Mouse (Mus musculus) MEL (cell line): ENCODE results near the gene Tom1l2. TPM values are rescaled to one million over a fixed set of nuclear protein-coding genes. Genes with fewer than 3 reads are reported as not detected.

Experiments used
- DNase-seq: peaks from one replicate; pipeline ENCODE4 v3.0.0; 2011; ENCODE audit warnings: low read depth, low spot score
- H3K27ac ChIP-seq: 2 replicates; pipeline ENCODE4 v1.5.1; 2012; ENCODE audit warnings: low read depth, mild to moderate bottlenecking, control low read depth, low read length, moderate library complexity; ENCODE audit not compliant: control insufficient read depth
- H3K27me3 ChIP-seq, 2 experiments: fragments of 150-350 bp in 1 of 2; sonication (generic) in 1 of 2; 2 replicates each; pipeline ENCODE4 v1.6.1; 2012; ENCODE audit warnings: low read length in 2 of 2, mild to moderate bottlenecking in 2 of 2, improper control_type of control experiment in 1 of 2, moderate library complexity in 1 of 2; ENCODE audit not compliant: insufficient read depth in 2 of 2, control insufficient read depth in 1 of 2
- H3K36me3 ChIP-seq, 2 experiments: 2 replicates each; pipeline ENCODE4 v1.6.1; 2012 to 2014; ENCODE audit warnings: low read length in 2 of 2, improper control_type of control experiment in 1 of 2, inconsistent platforms in 1 of 2, mild to moderate bottlenecking in 1 of 2; ENCODE audit not compliant: insufficient read depth in 2 of 2, control insufficient read depth in 1 of 2
- H3K4me1 ChIP-seq, 2 experiments: fragments of 150-350 bp in 1 of 2; sonication (generic) in 1 of 2; 2 replicates each; pipeline ENCODE4 v1.6.1; 2012; ENCODE audit warnings: low read length in 2 of 2, improper control_type of control experiment in 1 of 2, mild to moderate bottlenecking in 1 of 2; ENCODE audit not compliant: insufficient read depth in 2 of 2, control insufficient read depth in 1 of 2
- H3K4me3 ChIP-seq, 2 experiments: fragments of 150-350 bp in 1 of 2; sonication (generic) in 1 of 2; 2 replicates each; pipeline ENCODE4 v1.5.1; 2012; ENCODE audit warnings: low read depth in 2 of 2, low read length in 2 of 2, mild to moderate bottlenecking in 2 of 2, moderate library complexity in 2 of 2, control low read depth in 1 of 2, improper control_type of control experiment in 1 of 2; ENCODE audit not compliant: control insufficient read depth in 1 of 2, insufficient read depth in 1 of 2
- H3K79me2 ChIP-seq: 2 replicates; pipeline ENCODE4 v1.6.1; 2012; ENCODE audit warnings: mild to moderate bottlenecking, low read length, moderate library complexity; ENCODE audit not compliant: control insufficient read depth, poor library complexity, insufficient read depth
- H3K9ac ChIP-seq: 2 replicates; pipeline ENCODE4 v1.6.1; 2012; ENCODE audit warnings: low read depth, mild to moderate bottlenecking, control low read depth, low read length, moderate library complexity; ENCODE audit not compliant: control insufficient read depth, poor library complexity, severe bottlenecking
- H3K9me3 ChIP-seq: fragments of 150-350 bp; sonication (generic); replicated peaks from 2 replicates; pipeline ENCODE4 v1.6.1; 2012; ENCODE audit warnings: mild to moderate bottlenecking, low read length, improper control_type of control experiment, moderate library complexity; ENCODE audit not compliant: insufficient read depth
- ETS1 ChIP-seq: IDR thresholded peaks from 2 replicates; pipeline ENCODE4 v1.6.1; 2012; ENCODE audit warnings: low read depth, mild to moderate bottlenecking, inconsistent platforms, low read length, improper control_type of control experiment, moderate library complexity
- HCFC1 ChIP-seq: IDR thresholded peaks from 2 replicates; pipeline ENCODE4 v1.6.1; 2012; ENCODE audit warnings: low read depth, mild to moderate bottlenecking, inconsistent platforms, low read length, improper control_type of control experiment, moderate library complexity
- JUND ChIP-seq: IDR thresholded peaks from 2 replicates; pipeline ENCODE4 v1.6.1; 2011; ENCODE audit warnings: low read depth, mild to moderate bottlenecking, improper control_type of control experiment, low read length
- MAFK ChIP-seq: IDR thresholded peaks from 2 replicates; pipeline ENCODE4 v1.6.1; 2011; ENCODE audit warnings: low read depth, mild to moderate bottlenecking, low read length, improper control_type of control experiment, borderline replicate concordance
- MAZ ChIP-seq: IDR thresholded peaks from 2 replicates; pipeline ENCODE4 v1.6.1; 2012; ENCODE audit warnings: low read depth, mild to moderate bottlenecking, inconsistent platforms, low read length, improper control_type of control experiment
- MEF2A ChIP-seq: IDR thresholded peaks from 2 replicates; pipeline ENCODE4 v1.6.1; 2014; ENCODE audit warnings: low read depth, mild to moderate bottlenecking, inconsistent platforms, low read length, improper control_type of control experiment; ENCODE audit not compliant: poor library complexity, insufficient replicate concordance, severe bottlenecking; ENCODE audit errors: extremely low read depth
- MXI1 ChIP-seq: IDR thresholded peaks from 2 replicates; pipeline ENCODE4 v1.6.1; 2011; ENCODE audit warnings: mild to moderate bottlenecking, low read depth, low read length, improper control_type of control experiment
- MYB ChIP-seq: IDR thresholded peaks from 2 replicates; pipeline ENCODE4 v1.6.1; 2011; ENCODE audit warnings: mild to moderate bottlenecking, low read depth, low read length, improper control_type of control experiment
- MYC ChIP-seq: IDR thresholded peaks from 2 replicates; pipeline ENCODE4 v1.6.1; 2011; ENCODE audit warnings: low read depth, mild to moderate bottlenecking, low read length, improper control_type of control experiment, moderate library complexity
- NELFE ChIP-seq: IDR thresholded peaks from 2 replicates; pipeline ENCODE4 v1.6.1; 2011; ENCODE audit warnings: low read depth, low read length, improper control_type of control experiment
- POLR2A ChIP-seq, 2 experiments: IDR thresholded peaks; 2 replicates each; pipeline ENCODE4 v1.6.1; 2011 to 2012; ENCODE audit warnings: low read length in 2 of 2, mild to moderate bottlenecking in 2 of 2, control low read depth in 1 of 2, improper control_type of control experiment in 1 of 2, low read depth in 1 of 2, moderate library complexity in 1 of 2; ENCODE audit not compliant: control insufficient read depth in 1 of 2, insufficient read depth in 1 of 2, poor library complexity in 1 of 2
- POLR2AphosphoS2 ChIP-seq: IDR thresholded peaks from 2 replicates; pipeline ENCODE4 v1.6.1; 2011; ENCODE audit warnings: low read length, improper control_type of control experiment
- RAD21 ChIP-seq: IDR thresholded peaks from 2 replicates; pipeline ENCODE4 v1.6.1; 2011; ENCODE audit warnings: mild to moderate bottlenecking, low read depth, low read length, improper control_type of control experiment
- RCOR1 ChIP-seq: IDR thresholded peaks from 2 replicates; pipeline ENCODE4 v1.6.1; 2012; ENCODE audit warnings: low read depth, mild to moderate bottlenecking, inconsistent platforms, low read length, improper control_type of control experiment
- SMC3 ChIP-seq: IDR thresholded peaks from 2 replicates; pipeline ENCODE4 v1.6.1; 2011; ENCODE audit warnings: low read depth, low read length, improper control_type of control experiment
- TAL1 ChIP-seq: IDR thresholded peaks from 2 replicates; pipeline ENCODE4 v1.6.1; 2012; ENCODE audit warnings: mild to moderate bottlenecking, inconsistent platforms, low read length, moderate library complexity, mixed read lengths
- TBP ChIP-seq: IDR thresholded peaks from 2 replicates; pipeline ENCODE4 v1.8.0; 2011; ENCODE audit warnings: low read depth, low read length, improper control_type of control experiment
- USF1 ChIP-seq: IDR thresholded peaks from 2 replicates; pipeline ENCODE4 v1.6.1; 2014; ENCODE audit warnings: low read depth, mild to moderate bottlenecking, inconsistent platforms, low read length, improper control_type of control experiment, moderate library complexity
- USF2 ChIP-seq, 2 experiments: IDR thresholded peaks; 2 replicates each; pipeline ENCODE4 v1.6.1; 2011 to 2012; ENCODE audit warnings: improper control_type of control experiment in 2 of 2, low read length in 2 of 2, borderline replicate concordance in 1 of 2, inconsistent platforms in 1 of 2, low read depth in 1 of 2, mild to moderate bottlenecking in 1 of 2; ENCODE audit not compliant: insufficient read depth in 1 of 2
- ZKSCAN1 ChIP-seq: IDR thresholded peaks from 2 replicates; pipeline ENCODE4 v1.6.1; 2012; ENCODE audit warnings: low read depth, mild to moderate bottlenecking, inconsistent platforms, low read length, improper control_type of control experiment, moderate library complexity
- ZMIZ1 ChIP-seq: IDR thresholded peaks from 2 replicates; pipeline ENCODE4 v1.6.1; 2012; ENCODE audit warnings: low read depth, mild to moderate bottlenecking, inconsistent platforms, low read length, improper control_type of control experiment, moderate library complexity
- ZNF384 ChIP-seq: IDR thresholded peaks from 2 replicates; pipeline ENCODE4 v1.6.1; 2012; ENCODE audit warnings: low read depth, mild to moderate bottlenecking, inconsistent platforms, low read length, improper control_type of control experiment
- polyA plus RNA-seq, 2 experiments: library from polyadenylated mRNA; stranded (reverse) in 1 of 2; unstranded in 1 of 2; fragments of >175 nt in 1 of 2; fragments of >200 nt in 1 of 2; gene quantifications; 2 replicates each; pipeline versions ENCODE4 v1.2.1 to v1.2.4; 2012; ENCODE audit warnings: low replicate concordance in 2 of 2, low read depth in 1 of 2; ENCODE audit not compliant: insufficient read length in 2 of 2, insufficient read depth in 1 of 2, missing spikeins in 1 of 2
- total RNA-seq: library from RNA; depleted of rRNA; stranded (reverse); fragments of 300-350 nt; gene quantifications from 2 replicates; pipeline ENCODE4 v1.2.3, GENCODE M21; 2012

The Tom1l2 gene
- total and polyA plus RNA-seq, 3 experiments, result 6.8 to 12.2 TPM; not detected in 1

GRCm38 (mm10) chr11:60222085-60222468, 130.6 kb downstream of the Tom1l2 start:
- H3K4me1 ChIP-seq, result peaks cover 20 to 51% of the 10 kb centered on the region in 2 experiments
- TF ChIP-seq TBP, result no peak
- TF ChIP-seq HCFC1, result no peak
- no peak for TF ChIP-seq ZNF384
- TF ChIP-seq ETS1, result peak; percentile 11; the same call in 1 of the 2 replicates
- TF ChIP-seq TAL1, result no peak
- peak; percentile 86 for TF ChIP-seq RCOR1
- TF ChIP-seq MAZ, result no peak
- peak overlapping the region; percentile 57; the same call in 1 of the 2 replicates for H3K27ac ChIP-seq

GRCm38 (mm10) chr11:60221425-60221824, 131.3 kb downstream of the Tom1l2 start:
- no peak overlapping the region for H3K4me3 ChIP-seq
- peaks cover 38% of the 10 kb centered on the region for H3K79me2 ChIP-seq
- H3K36me3 ChIP-seq, result peaks cover 10 to 40% of the 10 kb centered on the region in 2 experiments
- H3K27ac ChIP-seq, result no peak overlapping the region
- no peaks in the 10 kb centered on the region for H3K27me3 ChIP-seq
- no peak for DNase-seq
- H3K9me3 ChIP-seq, result no peaks in the 10 kb centered on the region
- no peak for TF ChIP-seq ZMIZ1
- TF ChIP-seq RCOR1, result no peak
- no peak for TF ChIP-seq USF2 (IDR thresholded peaks at IDR 0.05; ENCODE audit: borderline replicate concordance in 1 of 2, insufficient read depth in 1 of 2, low read depth in 1 of 2, low read length in 2 of 2)
- TF ChIP-seq MAFK, result no peak
- no peak for TF ChIP-seq MYC
- TF ChIP-seq JUND, result no peak
- TF ChIP-seq POLR2AphosphoS2, result no peak
- no peak for TF ChIP-seq MYB
- TF ChIP-seq ZKSCAN1, result no peak
- TF ChIP-seq SMC3, result no peak
- TF ChIP-seq RAD21, result no peak
- no peak for TF ChIP-seq MXI1
- no peak for TF ChIP-seq USF1
- no peak for TF ChIP-seq NELFE
- no peak for TF ChIP-seq MEF2A
- no peak for TF ChIP-seq POLR2A (IDR thresholded peaks at IDR 0.05; ENCODE audit: control insufficient read depth in 1 of 2, insufficient read depth in 1 of 2, low read depth in 1 of 2, low read length in 2 of 2, poor library complexity in 1 of 2)
- peaks cover 26 to 58% of the 10 kb centered on the region in 2 experiments for H3K4me1 ChIP-seq
- H3K9ac ChIP-seq, result peak overlapping the region; percentile 74; the same call in 1 of the 2 replicates

More at GRCm38 (mm10) chr11:60222085-60222468, 130.6 kb downstream of the Tom1l2 start:
- no peak for DNase-seq
- H3K4me3 ChIP-seq, result peak overlapping the region; percentile 49 to 66
- H3K79me2 ChIP-seq, result peaks cover 31% of the 10 kb centered on the region
- peak overlapping the region; percentile 74 for H3K9ac ChIP-seq
- peaks cover 8 to 34% of the 10 kb centered on the region in 2 experiments for H3K36me3 ChIP-seq
- H3K9me3 ChIP-seq, result no peaks in the 10 kb centered on the region
- no peaks in the 10 kb centered on the region for H3K27me3 ChIP-seq
